Mouse (Mus musculus) intestine, postnatal 0 days (tissue): ENCODE data around the gene Serpinb12. TPM values are rescaled to one million over a fixed set of nuclear protein-coding genes. Genes with fewer than 3 reads are reported as not detected.
"Not testable (repeated sequence)": the region's sequence is repeated elsewhere in the genome, so short reads cannot be mapped to it uniquely, and the experiment has no call there.

Experiments used
- ATAC-seq: fragments of 200-750 bp; cut with Nextera tagmentation; 2 replicates; pipeline ENCODE4 v1.8.0; 2017; ENCODE audit warnings: mild to moderate bottlenecking, moderate TSS enrichment, moderate library complexity
- H3K27ac ChIP-seq: fragments of 300-500 bp; sonication (generic); 2 replicates; pipeline ENCODE4 v1.5.1; 2014; ENCODE audit warnings: mild to moderate bottlenecking, low read depth, low read length, moderate library complexity
- H3K27me3 ChIP-seq: fragments of 300-500 bp; sonication (generic); replicated peaks from 2 replicates; pipeline ENCODE4 v1.6.1; 2014; ENCODE audit warnings: low read length, mixed read lengths; ENCODE audit not compliant: control insufficient read depth, insufficient read depth
- H3K36me3 ChIP-seq: fragments of 300-500 bp; sonication (generic); 2 replicates; pipeline ENCODE4 v1.6.1; 2014; ENCODE audit warnings: mild to moderate bottlenecking, moderate library complexity; ENCODE audit not compliant: control insufficient read depth, insufficient read depth
- H3K4me1 ChIP-seq: fragments of 300-500 bp; sonication (generic); replicated peaks from 2 replicates; pipeline ENCODE4 v1.6.1; 2014; ENCODE audit warnings: antibody characterized with exemption, low read length, mixed read lengths; ENCODE audit not compliant: control insufficient read depth, insufficient read depth
- H3K4me2 ChIP-seq: fragments of 300-500 bp; sonication (generic); replicated peaks from 2 replicates; pipeline ENCODE4 v1.6.1; 2014; ENCODE audit warnings: low read depth, mild to moderate bottlenecking, moderate library complexity
- H3K4me3 ChIP-seq: fragments of 300-500 bp; sonication (generic); 2 replicates; pipeline ENCODE4 v1.5.1; 2014; ENCODE audit warnings: low read depth, low read length
- H3K9ac ChIP-seq: fragments of 300-500 bp; sonication (generic); 2 replicates; pipeline ENCODE4 v1.6.1; 2014; ENCODE audit warnings: mild to moderate bottlenecking, low read depth, low read length
- H3K9me3 ChIP-seq: fragments of 300-500 bp; sonication (generic); 2 replicates; pipeline ENCODE4 v1.6.1; 2016; ENCODE audit warnings: mixed run types; ENCODE audit not compliant: control insufficient read depth
- CTCF ChIP-seq: sonication (generic); IDR thresholded peaks from 2 replicates; pipeline ENCODE4 v1.5.1; 2016; ENCODE audit warnings: low read depth, mild to moderate bottlenecking, control low read depth, antibody characterized with exemption, moderate library complexity
- WGBS: fragments of 180-500 bp; shearing (Covaris S2); extraction: QIAGEN DNeasy Blood & Tissue Kit; methylation state at CpG from one replicate; pipeline ENCODE4 v1.1.7; 2014; 5-methylcytosine and 5-hydroxymethylcytosine counted together
- polyA plus RNA-seq: library from polyadenylated mRNA; unstranded; fragments of >200 nt; fragmentation: Nextera tagmentation; extraction: Ambion mirVana; gene quantifications from 2 replicates; pipeline ENCODE4 v1.2.1, GENCODE M21; 2015

Gene Serpinb12
- not detected in 2 replicates for polyA plus RNA-seq

DNA sequence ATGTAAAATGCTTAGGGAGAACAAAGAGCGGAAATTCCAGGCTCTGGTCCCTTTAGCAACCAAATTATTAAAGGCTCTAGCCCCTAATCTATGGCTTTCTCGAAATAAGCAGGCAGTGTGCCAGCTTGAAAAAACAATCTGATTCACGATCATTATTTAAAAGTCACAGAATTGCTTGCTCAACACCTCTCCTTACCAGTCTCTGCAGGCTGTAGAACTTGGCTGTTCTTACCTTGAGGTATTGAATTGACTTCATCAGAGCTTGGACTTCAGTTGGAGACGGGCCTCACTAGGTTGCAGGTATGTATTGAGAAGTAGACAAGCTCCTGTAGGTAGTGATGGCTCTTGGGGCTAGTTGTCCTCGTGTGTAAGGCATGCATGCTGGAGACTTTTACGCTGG lies at the start of gene Serpinb12:
Serpinb12 (plus strand) TSS at position 185 of the 400 bp plus-strand sequence.
- Histone ChIP-seq H3K36me3 (no peaks in the 10 kb centered on the region), H3K4me1 (no peaks in the 10 kb centered on the region), H3K9ac (no peak within 1 kb of the TSS), H3K4me3 (no peak within 1 kb of the TSS), H3K27me3 (no peaks in the 10 kb centered on the region), H3K4me2 (no peak within 1 kb of the TSS), H3K9me3 (no peaks in the 10 kb centered on the region), H3K27ac (no peak within 1 kb of the TSS)
- no peak for ATAC-seq
- no peak for TF ChIP-seq CTCF
- 81% methylated on average over 6 of the region's 6 CpGs for WGBS

DNA sequence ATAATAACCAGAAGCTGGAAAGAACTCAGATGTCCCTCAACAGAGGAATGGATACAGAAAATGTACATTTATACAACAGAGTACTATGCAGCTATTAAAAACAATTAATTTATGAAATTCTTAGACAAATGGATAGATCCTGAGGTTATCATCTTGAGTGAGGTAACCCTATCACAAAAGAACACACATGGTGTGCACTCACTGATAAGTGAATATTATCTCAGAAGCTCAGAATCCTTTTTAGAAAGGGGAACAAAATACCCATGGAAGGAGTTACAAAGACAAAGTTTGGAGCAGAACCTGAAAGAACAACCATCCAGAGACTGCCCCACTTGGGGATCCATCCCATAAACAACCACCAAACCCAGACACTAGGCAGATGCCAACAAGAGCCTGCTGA lies 39.1 kb upstream of the Serpinb12 start:
- H3K4me3 ChIP-seq, H3K36me3 ChIP-seq, H3K27me3 ChIP-seq, H3K9me3 ChIP-seq, ATAC-seq, H3K27ac ChIP-seq, H3K9ac ChIP-seq, H3K4me1 ChIP-seq, H3K4me2 ChIP-seq: not testable (repeated sequence)

DNA sequence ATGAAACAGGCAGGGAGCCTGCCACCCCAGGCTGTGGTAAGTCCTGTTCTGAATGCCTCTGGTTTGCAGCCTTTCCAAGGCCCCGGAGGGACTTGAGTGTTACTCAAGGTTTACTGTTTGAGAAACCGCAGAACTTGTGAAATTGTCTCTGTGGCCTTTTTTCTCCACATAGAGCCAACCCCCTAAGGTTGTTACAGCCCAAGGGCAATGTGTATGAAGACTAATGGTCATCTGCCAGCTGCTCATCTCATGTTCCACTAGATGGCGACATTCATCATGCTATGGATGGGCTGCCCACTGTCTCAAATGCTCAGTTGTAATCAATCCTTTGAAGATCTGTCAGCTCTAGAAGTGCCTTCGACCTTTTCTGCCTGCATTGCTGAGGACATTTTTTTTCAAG lies 32.8 kb upstream of the Serpinb12 start:
- H3K27ac ChIP-seq, result no peak overlapping the region
- no peak overlapping the region for H3K9ac ChIP-seq
- no peaks in the 10 kb centered on the region for H3K27me3 ChIP-seq
- no peaks in the 10 kb centered on the region for H3K9me3 ChIP-seq
- H3K4me2 ChIP-seq, result no peak overlapping the region
- WGBS, result 31% methylated on average over 4 of the region's 4 CpGs
- peak; percentile 73 for TF ChIP-seq CTCF
- no peak overlapping the region for H3K4me3 ChIP-seq
- ATAC-seq, result no peak
- no peaks in the 10 kb centered on the region for H3K36me3 ChIP-seq
- H3K4me1 ChIP-seq, result no peaks in the 10 kb centered on the region

DNA sequence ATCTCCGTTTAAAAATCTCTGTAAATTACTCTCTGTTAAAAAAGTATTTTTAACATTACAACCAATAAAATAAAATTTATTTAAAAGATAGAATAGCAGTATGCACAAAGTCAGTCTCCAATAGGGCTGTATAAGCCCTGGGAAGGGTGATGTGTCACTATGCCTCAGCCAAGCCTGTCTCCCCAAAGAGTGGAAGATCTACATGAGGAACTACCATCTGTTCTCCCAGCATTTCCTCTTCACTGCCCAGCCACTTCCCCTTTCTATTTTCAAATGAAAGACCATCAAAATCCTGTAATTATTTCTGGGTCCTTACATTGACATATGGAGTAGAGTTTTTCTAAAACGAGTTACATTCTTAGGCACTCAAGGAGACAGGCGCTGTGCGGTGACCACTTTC lies 2.3 kb upstream of the Serpinb12 start:
- WGBS, result 79% methylated on average over 4 of the region's 4 CpGs
- H3K4me2 ChIP-seq, result no peak overlapping the region
- H3K4me1 ChIP-seq, result no peaks in the 10 kb centered on the region
- no peaks in the 10 kb centered on the region for H3K27me3 ChIP-seq
- H3K9me3 ChIP-seq, result no peaks in the 10 kb centered on the region
- no peak overlapping the region for H3K9ac ChIP-seq
- H3K27ac ChIP-seq, result no peak overlapping the region
- no peak overlapping the region for H3K4me3 ChIP-seq
- H3K36me3 ChIP-seq, result no peaks in the 10 kb centered on the region
- ATAC-seq, result no peak
- TF ChIP-seq CTCF, result no peak

DNA sequence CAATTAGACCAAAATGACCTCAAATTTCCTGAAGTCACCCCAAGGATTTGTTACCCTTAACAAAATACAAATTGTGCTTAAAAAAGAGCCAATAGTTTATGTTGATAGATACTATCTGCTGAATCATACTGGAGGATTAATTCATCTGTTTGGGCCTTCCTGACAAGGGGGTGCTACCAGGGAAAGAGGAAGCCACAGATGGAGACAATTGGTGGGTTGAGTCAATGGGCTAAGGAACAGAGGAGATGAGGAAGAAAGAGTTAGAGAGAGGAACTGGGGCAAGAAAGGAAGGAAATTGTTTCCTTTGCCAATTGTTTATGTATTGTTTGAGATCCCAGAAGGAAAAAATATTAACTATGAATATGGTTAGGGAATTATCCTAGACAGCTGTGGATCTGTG lies 591 bp upstream of the Serpinb12 start:
- Histone ChIP-seq H3K27me3 (no peaks in the 10 kb centered on the region), H3K4me2 (no peak overlapping the region), H3K4me3 (no peak overlapping the region), H3K4me1 (no peaks in the 10 kb centered on the region), H3K9ac (no peak overlapping the region), H3K9me3 (no peaks in the 10 kb centered on the region), H3K27ac (no peak overlapping the region), H3K36me3 (no peaks in the 10 kb centered on the region)
- TF ChIP-seq CTCF, result no peak
- ATAC-seq, result no peak

DNA sequence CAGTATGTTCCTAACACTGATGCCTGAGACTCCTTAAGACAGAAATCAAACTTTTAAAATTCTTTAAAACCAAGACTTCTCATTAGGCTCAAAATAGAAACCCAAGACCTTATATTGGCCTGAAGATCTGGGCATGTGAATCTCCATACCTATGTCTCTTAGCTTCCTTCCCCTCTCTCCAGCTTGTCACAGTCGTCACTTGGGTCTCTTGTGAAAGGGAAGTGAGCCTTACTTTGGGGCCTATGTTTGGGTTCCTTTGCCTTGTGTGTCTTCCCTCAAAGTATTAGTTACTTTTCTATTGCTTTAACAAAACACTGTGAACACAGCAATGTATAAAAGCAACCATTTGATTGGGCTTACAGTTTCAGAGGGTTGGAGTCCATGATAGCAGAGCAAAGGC lies 13.0 kb downstream of the Serpinb12 start:
- Histone ChIP-seq H3K4me1 (no peaks in the 10 kb centered on the region), H3K27me3 (no peaks in the 10 kb centered on the region), H3K9me3 (no peaks in the 10 kb centered on the region), H3K36me3 (no peaks in the 10 kb centered on the region), H3K27ac (no peak overlapping the region), H3K4me3 (no peak overlapping the region), H3K9ac (no peak overlapping the region), H3K4me2 (no peak overlapping the region)
- TF ChIP-seq CTCF, result no peak
- no peak for ATAC-seq
- 83% methylated on average over 1 of the region's 1 CpGs for WGBS

DNA sequence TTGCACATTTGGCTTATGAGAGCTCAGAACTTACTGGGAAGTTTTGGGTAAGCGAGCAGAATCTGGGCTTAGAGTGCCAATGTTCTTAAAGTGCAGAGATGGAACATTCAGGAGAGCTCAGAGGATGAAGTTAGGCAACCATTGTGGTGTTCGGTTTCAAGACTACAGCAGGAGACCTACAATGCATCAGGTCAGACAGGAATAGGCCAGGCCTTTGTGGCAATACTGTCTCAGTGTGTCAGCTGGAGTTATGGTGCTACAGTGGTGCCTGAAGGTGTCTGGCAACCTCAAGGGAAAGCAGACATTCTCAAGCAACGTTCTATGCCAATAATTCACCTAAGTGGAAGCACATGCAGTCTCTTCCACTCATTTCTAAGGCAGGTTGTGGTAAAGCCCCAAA lies 25.7 kb downstream of the Serpinb12 start:
- Histone ChIP-seq H3K4me3 (no peak overlapping the region), H3K36me3 (no peaks in the 10 kb centered on the region), H3K9me3 (no peaks in the 10 kb centered on the region), H3K9ac (no peak overlapping the region), H3K27ac (no peak overlapping the region), H3K4me1 (no peaks in the 10 kb centered on the region), H3K4me2 (no peak overlapping the region), H3K27me3 (no peaks in the 10 kb centered on the region)
- ATAC-seq, result no peak
- no peak for TF ChIP-seq CTCF
- 76% methylated on average over 3 of the region's 3 CpGs for WGBS
